Comparison of ENCODE assay signal across 8 mouse cellular contexts in genomic region chr2:30769187-30769586, GRCm38 (mm10). TPM values are rescaled to one million over a fixed set of nuclear protein-coding genes. Genes with fewer than 3 reads are reported as not detected.
DNase-seq lines count a peak whose midpoint lies in the region; ATAC-seq and TF ChIP-seq lines count a peak whose summit lies in the region.

No protein-coding gene starts in this region.

- H3K36me3 ChIP-seq in liver, postnatal 0 days (replicated peaks; ENCODE audit: insufficient read depth, low read length): no peaks in the 10 kb centered on the region
- no peaks in the 10 kb centered on the region for H3K36me3 ChIP-seq in heart, embryonic 11.5 days (ENCODE audit: control insufficient read depth, insufficient read depth, low read length)

- DNase-seq in cerebellum, adult 2 months: no peak
- DNase-seq in cerebellum, adult 8-10 months: no peak
- DNase-seq in left cerebral cortex, adult 2 months (ENCODE audit: extremely low spot score in 1 of 2, low spot score in 2 of 2): no peak
- DNase-seq in left cerebral cortex, postnatal 25 days (ENCODE audit: low spot score in 2 of 2): no peak
- no peak for DNase-seq in liver, postnatal 0 days
- DNase-seq in right cerebral cortex, postnatal 4 days: no peak

- TF ChIP-seq CTCF in cerebellum, adult 2 months (IDR thresholded peaks at IDR 0.05; ENCODE audit: borderline replicate concordance, insufficient read depth, low read depth, low read length): peak; percentile 48; the same call in 1 of the 2 replicates
- TF ChIP-seq CTCF in left cerebral cortex, adult 2 months (IDR thresholded peaks at IDR 0.05): peak; percentile 52
- peak; percentile 25; the same call in 1 of the 2 replicates for TF ChIP-seq CTCF in bone marrow, adult 2 months (IDR thresholded peaks at IDR 0.05; ENCODE audit: control insufficient read depth, insufficient read depth, low read length)
- TF ChIP-seq CTCF in liver, postnatal 0 days (IDR thresholded peaks at IDR 0.05; ENCODE audit: low read depth): peak; percentile 66

- H3K27ac ChIP-seq in cerebellum, adult 2 months (ENCODE audit: insufficient read depth, low read length): no peak overlapping the region
- 0 out of 2 replicates have a peak overlapping the region, but pooled peaks have one; percentile 6 for H3K27ac ChIP-seq in left cerebral cortex, adult 2 months
- no peak overlapping the region for H3K27ac ChIP-seq in bone marrow, adult 2 months (ENCODE audit: control insufficient read depth, insufficient read depth, low read depth, low read length, poor library complexity)
- 0 out of 2 replicates have a peak overlapping the region, but pooled peaks have one; percentile 25 for H3K27ac ChIP-seq in liver, postnatal 0 days (ENCODE audit: low read depth)
- H3K27ac ChIP-seq in heart, embryonic 11.5 days (ENCODE audit: low read depth, low read length): no peak overlapping the region

- H3K27me3 ChIP-seq in cerebellum, adult 2 months (ENCODE audit: control insufficient read depth, insufficient read depth, low read length): no peaks in the 10 kb centered on the region
- no peaks in the 10 kb centered on the region for H3K27me3 ChIP-seq in liver, postnatal 0 days (ENCODE audit: insufficient read depth, low read length)
- H3K27me3 ChIP-seq in heart, embryonic 11.5 days (ENCODE audit: control insufficient read depth, insufficient read depth, low read length): no peaks in the 10 kb centered on the region

- whole genome bisulfite sequencing in cerebellum, adult 2 months: 51% methylated on average over 6 of the region's 6 CpGs
- 24% methylated on average over 6 of the region's 6 CpGs for WGBS in bone marrow, adult 2 months
- 33% methylated on average over 6 of the region's 6 CpGs for WGBS in liver, postnatal 0 days (ENCODE audit: insufficient replicate concordance)
- WGBS in heart, embryonic 11.5 days (ENCODE audit: insufficient replicate concordance): 42% methylated on average over 6 of the region's 6 CpGs

- H3K4me2 ChIP-seq in liver, postnatal 0 days (ENCODE audit: low read depth, low read length): peak overlapping the region; percentile 16; the same call in 1 of the 2 replicates
- no peak overlapping the region for H3K4me2 ChIP-seq in heart, embryonic 11.5 days

- no peak for TF ChIP-seq POLR2A in cerebellum, adult 2 months (IDR thresholded peaks at IDR 0.05; ENCODE audit: borderline replicate concordance, insufficient read depth, low read length)
- no peak for TF ChIP-seq POLR2A in bone marrow, adult 2 months (IDR thresholded peaks at IDR 0.05; ENCODE audit: borderline replicate concordance, control insufficient read depth, low read depth, low read length)

- ATAC-seq in liver, postnatal 0 days: no peak
- no peak for ATAC-seq in heart, embryonic 11.5 days (replicated peaks; ENCODE audit: insufficient number of reproducible peaks, low FRiP score, low TSS enrichment)

- no peak overlapping the region for H3K9ac ChIP-seq in liver, postnatal 0 days (replicated peaks)
- no peak overlapping the region for H3K9ac ChIP-seq in heart, embryonic 11.5 days (ENCODE audit: low read depth, low read length)

- TF ChIP-seq EP300 in liver, postnatal 0 days (IDR thresholded peaks at IDR 0.05; ENCODE audit: low read depth): no peak

- no peaks in the 10 kb centered on the region for H3K9me3 ChIP-seq in liver, postnatal 0 days (ENCODE audit: low read length)
- no peaks in the 10 kb centered on the region for H3K9me3 ChIP-seq in heart, embryonic 11.5 days (replicated peaks; ENCODE audit: control insufficient read depth, low read length)

- no peak overlapping the region for H3K4me3 ChIP-seq in cerebellum, adult 2 months (replicated peaks; ENCODE audit: insufficient read depth, low read depth, low read length)
- no peak overlapping the region for H3K4me3 ChIP-seq in left cerebral cortex, adult 2 months
- H3K4me3 ChIP-seq in bone marrow, adult 2 months (replicated peaks; ENCODE audit: control insufficient read depth, low read depth, low read length): no peak overlapping the region
- no peak overlapping the region for H3K4me3 ChIP-seq in liver, postnatal 0 days (ENCODE audit: low read depth, low read length)
- no peak overlapping the region for H3K4me3 ChIP-seq in heart, embryonic 11.5 days (ENCODE audit: low read depth, low read length)

- intact Hi-C loops in left cerebral cortex, adult 2 months (cut with DNase I): no loop called here
- intact Hi-C loops in left cerebral cortex, postnatal 25 days (cut with DNase I): no loop called here

- peaks cover 10% of the 10 kb centered on the region for H3K4me1 ChIP-seq in cerebellum, adult 2 months (ENCODE audit: control insufficient read depth, insufficient read depth, low read length)
- no peaks in the 10 kb centered on the region; the same call in 1 of the 2 replicates for H3K4me1 ChIP-seq in bone marrow, adult 2 months (ENCODE audit: control insufficient read depth, insufficient read depth, low read length)
- peaks cover 36% of the 10 kb centered on the region for H3K4me1 ChIP-seq in liver, postnatal 0 days (ENCODE audit: insufficient read depth)
- peaks cover 28% of the 10 kb centered on the region for H3K4me1 ChIP-seq in heart, embryonic 11.5 days (ENCODE audit: control insufficient read depth, insufficient read depth, low read length)

RNA-seq across cellular contexts. Expression of gene 1700001O22Rik, which starts 34.3 kb away (rescaled TPM):
- 3.8 and 4.7 TPM in 2 replicates for polyA plus RNA-seq in cerebellum, adult 2 months (2012; rRNA removed)
- 10 to 100 TPM in 1 of 2 experiments, 1 to 10 TPM in 1; 9.9 to 12.6 TPM for total RNA-seq in left cerebral cortex, adult 2 months (2021)
- total RNA-seq in left cerebral cortex, postnatal 25 days (2021): 1 to 10 TPM; 6.8 to 7.0 TPM
- not detected in 2 replicates for polyA plus RNA-seq in bone marrow, adult 2 months (2011; ENCODE audit: insufficient read depth, insufficient read length, low replicate concordance, missing spikeins)
- not detected in 2 replicates for polyA plus RNA-seq in liver, postnatal 0 days (2015; fragmentation: Nextera tagmentation; extraction: Ambion mirVana)
- 1.2 and 1.6 TPM in 2 replicates for polyA plus RNA-seq in heart, embryonic 11.5 days (2014; fragmentation: Nextera tagmentation; extraction: Ambion mirVana)

RNA-seq across cellular contexts. Expression of gene Ntmt1, which starts 38.4 kb away (rescaled TPM):
- polyA plus RNA-seq in cerebellum, adult 2 months (2012; rRNA removed): 37.1 and 37.8 TPM in 2 replicates
- 10 to 100 TPM; 35.2 to 38.8 TPM for total RNA-seq in left cerebral cortex, adult 2 months (2021)
- 10 to 100 TPM; 35.0 to 37.2 TPM for total RNA-seq in left cerebral cortex, postnatal 25 days (2021)
- 10.2 and 11.0 TPM in 2 replicates for polyA plus RNA-seq in bone marrow, adult 2 months (2011; ENCODE audit: insufficient read depth, insufficient read length, low replicate concordance, missing spikeins)
- polyA plus RNA-seq in liver, postnatal 0 days (2015; fragmentation: Nextera tagmentation; extraction: Ambion mirVana): 27.8 and 30.2 TPM in 2 replicates
- 82.6 and 87.5 TPM in 2 replicates for polyA plus RNA-seq in heart, embryonic 11.5 days (2014; fragmentation: Nextera tagmentation; extraction: Ambion mirVana)

Comparison
In these comparisons a context has a peak if more than half of its experiments do, and no peak if none do; other contexts are left out.
1. H3K27ac ChIP-seq: peak in left cerebral cortex, adult 2 months (single experiment) and liver, postnatal 0 days (single experiment); none in cerebellum, adult 2 months (single experiment), bone marrow, adult 2 months (single experiment) and heart, embryonic 11.5 days (single experiment).
2. Peak in every context shown above with its lines, with median percentiles within 50 percentile points of each other: CTCF ChIP-seq.